Mouse (Mus musculus): ENCODE results near the gene Crxos. TPM values are rescaled to one million over a fixed set of nuclear protein-coding genes. Genes with fewer than 3 reads are reported as not detected.

Crxos gene
- polyA plus RNA-seq, 1 experiment from 2014 or later: not detected

- H3K4me2 ChIP-seq (ENCODE audit: low read depth, low read length): peak overlapping the region; percentile 54
- peak; percentile 73 for ATAC-seq (ENCODE audit: low read depth)
- H3K4me3 ChIP-seq (ENCODE audit: low read length): peak overlapping the region; percentile 35
- H3K9me3 ChIP-seq (ENCODE audit: control insufficient read depth, low read length): no peaks in the 10 kb centered on the region
- peak overlapping the region; percentile 69 for H3K27ac ChIP-seq (ENCODE audit: low read length)
- peak overlapping the region; percentile 55 for H3K9ac ChIP-seq (ENCODE audit: low read length)
- H3K4me1 ChIP-seq (replicated peaks; ENCODE audit: control insufficient read depth, insufficient read depth, low read length): peaks cover 20% of the 10 kb centered on the region
- 4% methylated on average over 23 of the region's 23 CpGs for WGBS
- H3K27me3 ChIP-seq (ENCODE audit: control insufficient read depth, insufficient read depth, low read depth, low read length): no peaks in the 10 kb centered on the region
- peaks cover 26% of the 10 kb centered on the region for H3K36me3 ChIP-seq (ENCODE audit: control insufficient read depth, insufficient read depth, low read length)
These were observed 66.0 kb downstream of the Crxos start for GRCm38 (mm10) chr7:15948381-15948941.

DNA sequence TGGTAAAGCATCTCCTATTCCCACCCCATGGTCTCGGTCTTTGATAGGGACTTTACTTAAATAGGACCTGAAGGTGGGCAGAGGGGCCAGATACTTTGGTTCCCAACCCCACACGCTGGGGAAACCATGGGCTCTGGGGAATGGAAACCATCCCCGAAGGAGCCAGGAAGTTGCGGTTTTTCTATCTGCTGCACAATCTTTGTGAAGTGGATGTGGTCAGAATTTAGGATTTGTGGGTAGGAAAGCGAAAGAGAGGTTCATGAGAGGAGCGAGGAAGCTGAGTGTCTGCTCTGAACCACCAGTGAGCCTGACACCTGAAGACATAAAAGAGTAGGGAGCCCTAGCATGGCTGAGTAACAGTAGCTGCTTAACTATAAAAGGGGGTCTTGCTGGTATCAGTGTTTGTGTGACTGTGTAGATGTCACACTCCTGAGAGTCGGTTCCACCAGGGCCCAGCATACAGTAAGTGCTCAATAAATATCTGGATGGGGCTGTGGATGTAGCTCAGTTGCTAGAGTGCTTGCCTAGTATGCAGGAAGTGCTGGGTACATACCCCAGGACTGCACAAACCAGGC lies 66.9 kb downstream of the Crxos start:
- H3K4me3 ChIP-seq (ENCODE audit: low read length): no peak overlapping the region
- H3K9me3 ChIP-seq (ENCODE audit: control insufficient read depth, low read length): no peaks in the 10 kb centered on the region
- WGBS: 74% methylated on average over 7 of the region's 7 CpGs
- no peak overlapping the region for H3K9ac ChIP-seq (ENCODE audit: low read length)
- peaks cover 20% of the 10 kb centered on the region for H3K4me1 ChIP-seq (replicated peaks; ENCODE audit: control insufficient read depth, insufficient read depth, low read length)
- no peak overlapping the region; the same call in 1 of the 2 replicates for H3K4me2 ChIP-seq (ENCODE audit: low read depth, low read length)
- no peak for ATAC-seq (ENCODE audit: low read depth)
- peak overlapping the region; percentile 69; the same call in 1 of the 2 replicates for H3K27ac ChIP-seq (ENCODE audit: low read length)
- no peaks in the 10 kb centered on the region for H3K27me3 ChIP-seq (ENCODE audit: control insufficient read depth, insufficient read depth, low read depth, low read length)
- peaks cover 31% of the 10 kb centered on the region for H3K36me3 ChIP-seq (ENCODE audit: control insufficient read depth, insufficient read depth, low read length)

- ATAC-seq (ENCODE audit: low read depth): no peak
- H3K4me3 ChIP-seq (ENCODE audit: low read length): no peak overlapping the region
- H3K27me3 ChIP-seq (ENCODE audit: control insufficient read depth, insufficient read depth, low read depth, low read length): no peaks in the 10 kb centered on the region
- H3K9me3 ChIP-seq (ENCODE audit: control insufficient read depth, low read length): no peaks in the 10 kb centered on the region
- no peak overlapping the region for H3K27ac ChIP-seq (ENCODE audit: low read length)
- no peak overlapping the region for H3K9ac ChIP-seq (ENCODE audit: low read length)
- peaks cover 19% of the 10 kb centered on the region for H3K4me1 ChIP-seq (replicated peaks; ENCODE audit: control insufficient read depth, insufficient read depth, low read length)
- no peak overlapping the region for H3K4me2 ChIP-seq (ENCODE audit: low read depth, low read length)
- 84% methylated on average over 15 of the region's 15 CpGs for WGBS
- H3K36me3 ChIP-seq (ENCODE audit: control insufficient read depth, insufficient read depth, low read length): peaks cover 36% of the 10 kb centered on the region
These were observed 67.6 kb downstream of the Crxos start for GRCm38 (mm10) chr7:15950008-15950407.

DNA sequence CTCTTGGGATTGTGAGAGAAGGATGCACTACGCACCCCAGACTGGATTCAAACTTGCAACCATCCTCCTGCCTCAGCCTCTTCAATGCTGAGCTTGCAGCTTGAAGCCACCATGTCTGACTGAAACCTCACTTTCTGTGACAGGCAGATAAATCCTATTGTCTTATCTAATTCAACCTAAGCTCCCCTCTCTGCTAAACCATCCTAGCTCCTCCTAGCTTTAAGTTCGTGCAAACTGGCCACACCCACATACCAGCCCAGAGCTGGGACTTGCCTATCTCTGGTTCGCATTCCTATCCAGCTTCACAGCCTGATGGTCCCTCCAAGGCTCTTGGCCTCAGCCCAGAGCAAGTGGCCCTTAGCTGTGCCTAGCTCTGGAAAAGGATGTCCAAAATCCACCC lies 70.0 kb downstream of the Crxos start:
- WGBS: 58% methylated on average over 3 of the region's 3 CpGs
- Histone ChIP-seq H3K4me1 (replicated peaks; ENCODE audit: control insufficient read depth, insufficient read depth, low read length) (peaks cover 27% of the 10 kb centered on the region), H3K27ac (ENCODE audit: low read length) (no peak overlapping the region), H3K9me3 (ENCODE audit: control insufficient read depth, low read length) (no peaks in the 10 kb centered on the region), H3K27me3 (ENCODE audit: control insufficient read depth, insufficient read depth, low read depth, low read length) (no peaks in the 10 kb centered on the region), H3K9ac (ENCODE audit: low read length) (no peak overlapping the region), H3K36me3 (ENCODE audit: control insufficient read depth, insufficient read depth, low read length) (peaks cover 43% of the 10 kb centered on the region), H3K4me2 (ENCODE audit: low read depth, low read length) (no peak overlapping the region), H3K4me3 (ENCODE audit: low read length) (no peak overlapping the region)
- no peak for ATAC-seq (ENCODE audit: low read depth)

Other genes starting within 250 kb of the Crxos start
- gene Obox3, start 242.7 kb upstream of the Crxos start, polyA plus RNA-seq (2015; fragmentation: Nextera tagmentation; extraction: Ambion mirVana): not detected in 2 replicates
- not detected in 2 replicates for gene Obox5, start 132.5 kb upstream of the Crxos start, polyA plus RNA-seq (2015; fragmentation: Nextera tagmentation; extraction: Ambion mirVana)
- gene Obox6, start 42.9 kb upstream of the Crxos start, polyA plus RNA-seq (2015; fragmentation: Nextera tagmentation; extraction: Ambion mirVana): not detected in 2 replicates
- gene Crx, start 2.6 kb upstream of the Crxos start, polyA plus RNA-seq (2015; fragmentation: Nextera tagmentation; extraction: Ambion mirVana): not detected in 2 replicates
- gene Selenow, start 39.8 kb downstream of the Crxos start, polyA plus RNA-seq (2015; fragmentation: Nextera tagmentation; extraction: Ambion mirVana): 755 and 791 TPM in 2 replicates
- 185 and 189 TPM in 2 replicates for gene Nop53, start 63.5 kb downstream of the Crxos start, polyA plus RNA-seq (2015; fragmentation: Nextera tagmentation; extraction: Ambion mirVana)
- gene Ehd2, start 85.0 kb downstream of the Crxos start, polyA plus RNA-seq (2015; fragmentation: Nextera tagmentation; extraction: Ambion mirVana): 95.0 and 109 TPM in 2 replicates
- 5.9 TPM in 2 replicates for gene Bicra, start 165.3 kb downstream of the Crxos start, polyA plus RNA-seq (2015; fragmentation: Nextera tagmentation; extraction: Ambion mirVana)
- gene Zfp541, start 179.2 kb downstream of the Crxos start, polyA plus RNA-seq (2015; fragmentation: Nextera tagmentation; extraction: Ambion mirVana): 0.06 TPM in 1 of 2 replicates, not detected in the other
- gene Napa, start 215.8 kb downstream of the Crxos start, polyA plus RNA-seq (2015; fragmentation: Nextera tagmentation; extraction: Ambion mirVana): 167 and 202 TPM in 2 replicates
- 28.3 and 31.7 TPM in 2 replicates for gene Kptn, start 237.3 kb downstream of the Crxos start, polyA plus RNA-seq (2015; fragmentation: Nextera tagmentation; extraction: Ambion mirVana)
- gene Slc8a2, start 247.2 kb downstream of the Crxos start, polyA plus RNA-seq (2015; fragmentation: Nextera tagmentation; extraction: Ambion mirVana): 0.08 and 0.10 TPM in 2 replicates

Measured in lung, embryonic 16.5 days (tissue).